ENCODE assay signal across 11 mouse cellular contexts in genomic region chr9:122691879-122692278, GRCm38 (mm10). TPM values are rescaled to one million over a fixed set of nuclear protein-coding genes. Genes with fewer than 3 reads are reported as not detected.
A peak's percentile ranks its signal among the peaks of the same experiment; 100 is the strongest.
DNase-seq lines count a peak whose midpoint lies in the region; ATAC-seq and TF ChIP-seq lines count a peak whose summit lies in the region.
"Had no signal": no experiment of that assay in that cellular context is flagged by ENCODE, and none has a peak within 500 bp of the region (broad histone marks: within the 10 kb centered on the region; RNA-seq: fewer than 3 reads in every experiment).

No protein-coding gene starts in this region.

- 67% methylated on average over 6 of the region's 6 CpGs for WGBS in intestine, postnatal 0 days
- WGBS in intestine, embryonic 16.5 days = 73% methylated on average over 6 of the region's 6 CpGs

- H3K27me3 ChIP-seq in intestine, postnatal 0 days (replicated peaks; ENCODE audit: control insufficient read depth, insufficient read depth, low read length) = no peaks in the 10 kb centered on the region
- H3K27me3 ChIP-seq in intestine, embryonic 16.5 days (replicated peaks; ENCODE audit: control insufficient read depth, insufficient read depth, low read length) = no peaks in the 10 kb centered on the region
- H3K27me3 ChIP-seq: hindbrain, embryonic 13.5 days; limb, embryonic 15.5 days had no signal

- intact Hi-C loops in left cerebral cortex, postnatal 10 days (cut with DNase I) = no loop called here
- intact Hi-C loops in heart, postnatal 36 days (cut with DNase I) = no loop called here

- H3K4me2 ChIP-seq in intestine, postnatal 0 days (replicated peaks; ENCODE audit: low read depth) = no peak overlapping the region
- no peak overlapping the region for H3K4me2 ChIP-seq in intestine, embryonic 16.5 days (ENCODE audit: low read depth, low read length)
- H3K4me2 ChIP-seq: hindbrain, embryonic 13.5 days; limb, embryonic 15.5 days had no signal

- H3K4me3 ChIP-seq in intestine, postnatal 0 days (ENCODE audit: low read depth, low read length) = no peak overlapping the region
- H3K4me3 ChIP-seq in intestine, embryonic 16.5 days (ENCODE audit: low read length) = no peak overlapping the region
- H3K4me3 ChIP-seq: hindbrain, embryonic 13.5 days; limb, embryonic 15.5 days had no signal

- no peaks in the 10 kb centered on the region for H3K36me3 ChIP-seq in intestine, postnatal 0 days (ENCODE audit: control insufficient read depth, insufficient read depth)
- no peaks in the 10 kb centered on the region for H3K36me3 ChIP-seq in intestine, embryonic 16.5 days (ENCODE audit: control insufficient read depth, insufficient read depth, low read length)
- H3K36me3 ChIP-seq: hindbrain, embryonic 13.5 days; limb, embryonic 15.5 days had no signal

- no peaks in the 10 kb centered on the region for H3K9me3 ChIP-seq in intestine, postnatal 0 days (ENCODE audit: control insufficient read depth)
- H3K9me3 ChIP-seq in intestine, embryonic 16.5 days (ENCODE audit: control insufficient read depth, low read length) = no peaks in the 10 kb centered on the region
- H3K9me3 ChIP-seq: hindbrain, embryonic 13.5 days; limb, embryonic 15.5 days had no signal

- H3K27ac ChIP-seq in intestine, postnatal 0 days (ENCODE audit: low read depth, low read length) = no peak overlapping the region
- H3K27ac ChIP-seq in intestine, embryonic 16.5 days (ENCODE audit: low read length) = no peak overlapping the region
- H3K27ac ChIP-seq: hindbrain, embryonic 13.5 days; limb, embryonic 15.5 days had no signal

- no peak for ATAC-seq in intestine, postnatal 0 days
- ATAC-seq in intestine, embryonic 16.5 days = no peak

- DNase-seq in 416B (ENCODE audit: low read depth) = peak; percentile 50
- DNase-seq in NIH3T3 (ENCODE audit: low read depth) = peak; percentile 52
- peak; percentile 50 to 53 for DNase-seq in left cerebral cortex, postnatal 10 days (ENCODE audit: extremely low spot score in 1 of 2, low spot score in 2 of 2)
- DNase-seq in urinary bladder, postnatal 25 days (ENCODE audit: low spot score) = no peak
- DNase-seq in ovary, adult 18-20 months (ENCODE audit: low spot score) = no peak
- no peak for DNase-seq in heart, postnatal 36 days
- DNase-seq: adrenal gland, postnatal 25 days had no signal

- H3K9ac ChIP-seq in intestine, postnatal 0 days (ENCODE audit: low read depth, low read length) = no peak overlapping the region
- H3K9ac ChIP-seq in intestine, embryonic 16.5 days (ENCODE audit: low read depth, low read length) = no peak overlapping the region
- H3K9ac ChIP-seq: hindbrain, embryonic 13.5 days; limb, embryonic 15.5 days had no signal

- TF ChIP-seq CTCF in intestine, postnatal 0 days (IDR thresholded peaks at IDR 0.05; ENCODE audit: low read depth) = peak; percentile 48

- H3K4me1 ChIP-seq in intestine, postnatal 0 days (replicated peaks; ENCODE audit: control insufficient read depth, insufficient read depth, low read length) = no peaks in the 10 kb centered on the region
- no peaks in the 10 kb centered on the region for H3K4me1 ChIP-seq in intestine, embryonic 16.5 days (ENCODE audit: control insufficient read depth, insufficient read depth, low read length)
- H3K4me1 ChIP-seq: limb, embryonic 15.5 days had no signal

RNA-seq across cellular contexts. Expression of gene Topaz1, which starts 55.3 kb away (rescaled TPM):
- 0.04 and 0.16 TPM in 2 replicates for polyA plus RNA-seq in intestine, postnatal 0 days (2015; fragmentation: Nextera tagmentation; extraction: Ambion mirVana)
- polyA plus RNA-seq in intestine, embryonic 16.5 days (2015; fragmentation: Nextera tagmentation; extraction: Ambion mirVana) = not detected in 2 replicates
- total RNA-seq in left cerebral cortex, postnatal 10 days (2021) = not detected
- not detected for total RNA-seq in heart, postnatal 36 days (2021)
- total RNA-seq: adrenal gland, postnatal 25 days had no signal
- polyA plus RNA-seq: hindbrain, embryonic 13.5 days; limb, embryonic 15.5 days had no signal

Comparison
In these comparisons a context has a peak if more than half of its experiments do, and no peak if none do; other contexts are left out.
1. DNase-seq: peak in 416B (single experiment), NIH3T3 (single experiment) and left cerebral cortex, postnatal 10 days (2 of 2); none in urinary bladder, postnatal 25 days (single experiment), ovary, adult 18-20 months (single experiment) and heart, postnatal 36 days (0 of 2).